Mouse (Mus musculus): Measurements from ENCODE around the gene Repin1. TPM values are rescaled to one million over a fixed set of nuclear protein-coding genes. Genes with fewer than 3 reads are reported as not detected.

Gene Repin1
- polyA plus RNA-seq, 1 experiment from 2014 or later, result 13.2 TPM

DNA sequence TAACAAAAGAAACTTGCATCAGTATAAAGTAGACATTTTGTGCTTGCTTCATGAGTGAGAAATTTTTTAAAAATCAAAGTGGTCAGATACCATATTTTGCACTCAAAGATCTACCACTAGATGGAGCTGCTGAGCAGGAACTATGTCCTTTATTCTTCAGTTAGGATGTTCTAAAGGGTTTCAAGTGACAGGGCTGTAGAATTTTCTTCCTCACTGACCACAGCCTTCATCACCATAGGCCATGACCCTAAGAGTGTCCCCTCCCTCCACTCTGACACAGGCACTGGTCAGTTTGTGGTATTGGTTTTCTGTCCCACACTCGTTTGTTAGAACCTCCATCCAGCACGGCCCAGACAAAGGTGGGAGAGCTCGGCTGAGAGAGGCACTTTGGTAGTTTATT, 11.6 kb upstream of the Repin1 start:
- Histone ChIP-seq H3K9me3 (replicated peaks) (no peaks in the 10 kb centered on the region), H3K4me2 (no peak overlapping the region), H3K4me1 (0 out of 2 replicates have a peak, but pooled peaks cover 3% of the 10 kb centered on the region), H3K36me3 (no peaks in the 10 kb centered on the region), H3K27ac (no peak overlapping the region), H3K4me3 (no peak overlapping the region), H3K9ac (no peak overlapping the region), H3K27me3 (replicated peaks) (no peaks in the 10 kb centered on the region)
- no peak for ATAC-seq
- 69% methylated on average over 3 of the region's 3 CpGs for WGBS (ENCODE audit: insufficient replicate concordance)

DNA sequence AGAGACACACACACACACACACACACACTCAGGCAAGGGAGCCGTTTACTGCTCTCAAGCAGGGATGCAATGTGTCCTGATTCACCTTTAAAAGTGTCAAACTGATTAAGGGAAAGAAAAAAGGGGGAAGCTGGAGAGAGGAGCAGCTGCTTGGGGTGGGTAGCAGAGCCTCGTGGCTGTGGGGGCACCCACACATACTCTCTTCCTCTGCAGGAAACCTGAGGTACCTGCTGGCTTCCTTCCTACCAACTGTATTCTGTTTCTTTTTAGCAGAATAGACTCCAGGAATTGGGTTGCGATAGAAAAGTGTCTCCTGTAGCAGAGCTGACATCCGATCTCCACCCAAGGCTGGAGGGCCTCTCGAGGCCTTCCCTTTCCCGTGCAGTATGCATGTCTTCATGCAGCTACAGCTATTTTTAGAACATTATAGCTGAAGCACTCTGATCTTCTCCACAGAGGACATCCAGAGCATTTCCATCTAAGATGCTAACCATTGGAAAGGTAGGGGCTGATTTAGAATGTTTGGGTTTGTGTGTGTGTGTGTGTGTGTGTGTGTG, 4.4 kb upstream of the Repin1 start, which contains the start of gene Gm45021:
TSS of gene Gm45021 (plus strand) at position 417 of the 557 bp plus-strand sequence.
- Histone ChIP-seq H3K9ac (no peak within 1 kb of the TSS), H3K27ac (no peak within 1 kb of the TSS), H3K36me3 (no peaks in the 10 kb centered on the region), H3K9me3 (replicated peaks) (no peaks in the 10 kb centered on the region), H3K4me3 (no peak within 1 kb of the TSS), H3K27me3 (replicated peaks) (no peaks in the 10 kb centered on the region), H3K4me2 (no peak within 1 kb of the TSS), H3K4me1 (peaks cover 11% of the 10 kb centered on the region)
- 20% methylated on average over 6 of the region's 6 CpGs for WGBS (ENCODE audit: insufficient replicate concordance)
- ATAC-seq, result no peak

DNA sequence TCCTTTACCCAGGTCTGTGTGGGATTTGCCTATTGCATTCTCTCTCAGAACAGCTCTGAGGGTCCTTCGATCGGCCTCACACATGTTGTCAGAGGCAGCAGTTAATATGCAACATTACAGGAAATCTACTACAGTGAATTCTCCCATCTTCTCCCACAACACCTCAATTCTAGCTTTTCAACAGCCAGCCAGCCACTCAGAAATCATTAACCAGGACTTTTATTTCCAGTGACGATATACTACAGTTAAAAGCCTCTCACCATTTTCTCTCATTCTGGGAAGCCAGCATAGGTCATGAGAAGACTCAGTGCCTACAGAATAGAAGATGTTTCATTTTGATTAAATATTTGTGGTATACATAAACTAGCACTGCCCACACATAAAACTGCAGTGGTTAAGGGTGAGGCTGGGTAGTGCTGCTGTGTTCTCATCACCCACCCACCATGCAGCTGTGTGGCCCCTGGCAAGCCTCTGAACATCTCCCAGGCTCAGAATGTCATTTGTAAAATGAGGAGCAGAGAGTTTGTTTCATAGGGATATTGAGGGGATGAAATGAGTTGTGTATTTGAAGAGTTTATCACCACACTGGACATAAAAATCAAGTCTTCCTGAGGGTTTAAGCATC, 2.4 kb upstream of the Repin1 start:
- H3K4me3 ChIP-seq, result no peak overlapping the region
- no peak overlapping the region for H3K9ac ChIP-seq
- no peaks in the 10 kb centered on the region for H3K27me3 ChIP-seq (replicated peaks)
- peaks cover 8% of the 10 kb centered on the region for H3K36me3 ChIP-seq
- H3K4me1 ChIP-seq, result peaks cover 25% of the 10 kb centered on the region
- H3K4me2 ChIP-seq, result no peak overlapping the region
- ATAC-seq, result no peak
- H3K9me3 ChIP-seq (replicated peaks), result no peaks in the 10 kb centered on the region; the same call in 1 of the 2 replicates
- WGBS (ENCODE audit: insufficient replicate concordance), result 78% methylated on average over 3 of the region's 3 CpGs
- H3K27ac ChIP-seq, result no peak overlapping the region

DNA sequence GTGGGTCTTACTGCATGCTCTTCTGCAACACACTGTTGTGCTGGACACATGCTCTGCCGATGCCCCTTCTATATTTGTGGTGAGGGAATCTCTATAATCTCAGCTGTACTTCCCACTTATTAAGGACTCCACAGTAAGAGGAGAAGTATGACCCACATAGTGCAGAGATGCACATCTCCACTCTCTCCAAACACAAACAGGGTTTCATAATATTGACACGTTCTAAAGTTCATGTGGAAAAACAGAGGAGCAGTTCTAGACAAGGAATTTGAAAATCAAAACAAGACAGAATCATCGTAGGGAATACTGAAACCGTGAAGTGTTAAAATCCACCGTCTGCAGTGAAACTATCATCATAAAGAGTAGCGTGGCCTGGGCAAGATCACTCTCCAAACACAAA, 1.8 kb upstream of the Repin1 start:
- Histone ChIP-seq H3K9ac (no peak overlapping the region), H3K27ac (no peak overlapping the region), H3K4me1 (peaks cover 25% of the 10 kb centered on the region), H3K36me3 (peaks cover 14% of the 10 kb centered on the region), H3K27me3 (replicated peaks) (no peaks in the 10 kb centered on the region), H3K4me2 (no peak overlapping the region), H3K4me3 (no peak overlapping the region), H3K9me3 (replicated peaks) (peaks cover 2% of the 10 kb centered on the region; the same call in 1 of the 2 replicates)
- ATAC-seq, result no peak
- 73% methylated on average over 6 of the region's 6 CpGs for WGBS (ENCODE audit: insufficient replicate concordance)

DNA sequence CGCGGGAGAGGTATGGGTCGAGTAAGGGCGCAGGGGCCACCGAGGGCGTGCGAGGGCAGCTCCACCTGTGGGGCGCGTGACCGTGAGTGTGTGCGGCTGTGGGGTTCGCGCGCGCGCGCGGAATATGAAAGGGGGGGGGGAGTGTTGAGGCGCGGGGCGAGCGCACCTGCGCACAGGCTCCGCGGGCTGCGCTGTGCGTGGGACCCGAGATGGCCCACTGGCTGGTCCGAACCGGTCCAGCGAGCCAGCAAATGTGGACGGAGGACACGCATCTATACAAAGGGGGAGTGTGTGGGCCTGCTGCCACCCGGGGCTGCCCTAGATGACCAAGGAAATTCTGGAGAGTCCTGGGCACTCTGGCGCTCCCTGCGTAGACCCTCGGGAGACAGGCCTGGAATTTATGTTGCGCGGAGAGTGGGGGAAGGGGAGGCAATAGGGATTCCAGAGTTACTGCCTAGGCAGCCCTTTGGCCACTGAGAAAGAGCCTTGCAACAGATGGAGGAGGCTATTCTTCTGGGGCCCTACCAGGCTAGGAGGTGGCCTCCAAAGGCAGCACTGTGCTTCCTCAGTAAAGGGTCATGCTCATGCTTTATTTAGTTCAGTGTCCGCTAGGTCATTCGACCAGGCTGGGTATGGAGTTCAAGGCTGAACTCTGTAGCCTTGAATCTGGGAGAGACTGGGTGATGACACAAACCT, 508 bp downstream of the Repin1 start:
- Histone ChIP-seq H3K27ac (peak overlapping the region; percentile 65), H3K4me2 (peak overlapping the region; percentile 85), H3K4me1 (peaks cover 25% of the 10 kb centered on the region), H3K4me3 (peak overlapping the region; percentile 68), H3K27me3 (replicated peaks) (no peaks in the 10 kb centered on the region), H3K9ac (peak overlapping the region; percentile 77), H3K36me3 (peaks cover 37% of the 10 kb centered on the region), H3K9me3 (replicated peaks) (peaks cover 7% of the 10 kb centered on the region; the same call in 1 of the 2 replicates)
- 6% methylated on average over 40 of the region's 41 CpGs for WGBS (ENCODE audit: insufficient replicate concordance)
- peak; percentile 13 for ATAC-seq

DNA sequence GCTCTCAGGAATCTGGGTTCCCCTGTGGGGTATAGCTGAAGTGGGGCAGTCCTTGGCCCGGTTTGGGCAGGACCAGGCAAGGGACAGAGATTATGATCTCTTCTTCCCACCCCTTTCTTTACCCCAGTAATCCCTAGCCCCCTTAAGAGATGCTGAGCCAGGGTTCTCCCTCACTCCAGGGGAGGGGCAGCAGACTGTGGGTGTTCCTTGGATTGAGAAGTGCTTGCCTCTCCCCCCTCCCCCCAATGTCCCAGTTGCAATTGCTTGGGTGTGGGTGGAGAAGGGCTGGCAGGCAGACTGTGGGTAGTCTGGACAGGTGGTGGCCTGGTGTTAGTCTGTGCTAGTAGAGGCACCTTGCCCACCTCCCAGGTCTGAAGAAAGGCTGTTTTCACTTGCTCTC, 1.6 kb downstream of the Repin1 start:
- H3K4me2 ChIP-seq, result peak overlapping the region; percentile 85
- no peak for ATAC-seq
- H3K36me3 ChIP-seq, result peaks cover 46% of the 10 kb centered on the region
- H3K4me3 ChIP-seq, result peak overlapping the region; percentile 68; the same call in 1 of the 2 replicates
- H3K9ac ChIP-seq, result no peak overlapping the region
- peaks cover 7% of the 10 kb centered on the region; the same call in 1 of the 2 replicates for H3K9me3 ChIP-seq (replicated peaks)
- no peak overlapping the region for H3K27ac ChIP-seq
- H3K27me3 ChIP-seq (replicated peaks), result no peaks in the 10 kb centered on the region
- peaks cover 25% of the 10 kb centered on the region for H3K4me1 ChIP-seq
- WGBS (ENCODE audit: insufficient replicate concordance), result 46% methylated on average over 1 of the region's 1 CpGs

DNA sequence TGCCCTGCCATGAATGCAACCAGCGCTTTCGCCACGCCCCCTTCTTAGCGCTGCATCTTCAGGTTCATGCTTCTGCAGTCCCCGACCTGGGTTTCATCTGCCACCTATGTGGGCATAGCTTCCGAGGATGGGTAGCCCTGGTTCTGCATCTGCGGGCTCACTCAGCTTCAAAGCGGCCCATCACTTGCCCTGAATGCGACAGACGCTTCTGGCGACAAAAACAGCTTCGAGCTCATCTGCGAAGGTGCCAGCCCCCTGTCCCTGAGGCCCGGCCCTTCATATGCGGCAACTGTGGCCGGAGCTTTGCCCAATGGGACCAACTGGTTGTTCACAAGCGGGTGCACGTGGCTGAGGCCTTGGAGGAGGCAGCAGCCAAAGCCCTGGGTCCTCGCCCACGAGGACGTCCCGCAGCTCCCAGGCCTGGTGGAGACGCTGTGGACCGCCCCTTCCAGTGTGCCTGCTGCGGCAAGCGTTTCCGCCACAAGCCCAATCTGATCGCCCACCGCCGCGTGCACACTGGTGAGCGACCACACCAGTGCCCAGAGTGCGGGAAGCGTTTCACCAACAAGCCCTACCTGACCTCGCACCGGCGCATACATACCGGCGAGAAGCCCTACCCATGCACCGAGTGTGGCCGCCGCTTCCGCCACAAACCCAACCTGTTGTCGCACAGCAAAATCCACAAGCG, 3.0 kb downstream of the Repin1 start:
- 92% methylated on average over 45 of the region's 45 CpGs for WGBS (ENCODE audit: insufficient replicate concordance)

DNA sequence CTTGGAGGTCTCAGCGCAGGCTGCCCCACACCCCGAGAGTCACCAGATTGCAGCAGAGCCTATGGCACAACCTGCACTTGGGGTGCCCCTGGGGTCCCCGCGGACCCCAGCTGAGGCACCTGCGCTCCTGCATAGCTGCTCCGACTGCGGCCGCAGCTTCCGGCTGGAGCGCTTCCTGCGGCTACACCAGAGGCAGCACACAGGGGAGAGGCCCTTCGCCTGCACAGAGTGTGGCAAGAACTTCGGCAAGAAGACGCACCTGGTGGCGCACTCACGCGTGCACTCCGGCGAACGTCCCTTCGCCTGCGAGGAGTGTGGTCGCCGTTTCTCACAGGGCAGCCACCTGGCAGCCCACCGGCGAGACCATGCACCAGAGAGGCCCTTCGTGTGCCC, 3.5 kb downstream of the Repin1 start:
- no peak overlapping the region for H3K4me3 ChIP-seq
- 92% methylated on average over 27 of the region's 27 CpGs for WGBS (ENCODE audit: insufficient replicate concordance)
- H3K4me2 ChIP-seq, result no peak overlapping the region
- H3K4me1 ChIP-seq, result peaks cover 38% of the 10 kb centered on the region
- H3K9ac ChIP-seq, result no peak overlapping the region
- no peaks in the 10 kb centered on the region for H3K27me3 ChIP-seq (replicated peaks)
- H3K36me3 ChIP-seq, result peaks cover 46% of the 10 kb centered on the region
- ATAC-seq, result no peak
- no peak overlapping the region for H3K27ac ChIP-seq
- peaks cover 7% of the 10 kb centered on the region; the same call in 1 of the 2 replicates for H3K9me3 ChIP-seq (replicated peaks)

More for the DNA sequence above, 3.0 kb downstream of the Repin1 start:
- H3K4me1 ChIP-seq, result peaks cover 36% of the 10 kb centered on the region
- H3K27me3 ChIP-seq (replicated peaks), result no peaks in the 10 kb centered on the region
- H3K9me3 ChIP-seq (replicated peaks), result peaks cover 7% of the 10 kb centered on the region; the same call in 1 of the 2 replicates
- H3K4me3 ChIP-seq, result no peak overlapping the region
- no peak overlapping the region for H3K9ac ChIP-seq
- H3K27ac ChIP-seq, result no peak overlapping the region
- H3K4me2 ChIP-seq, result no peak overlapping the region
- peaks cover 46% of the 10 kb centered on the region for H3K36me3 ChIP-seq
- no peak for ATAC-seq

DNA sequence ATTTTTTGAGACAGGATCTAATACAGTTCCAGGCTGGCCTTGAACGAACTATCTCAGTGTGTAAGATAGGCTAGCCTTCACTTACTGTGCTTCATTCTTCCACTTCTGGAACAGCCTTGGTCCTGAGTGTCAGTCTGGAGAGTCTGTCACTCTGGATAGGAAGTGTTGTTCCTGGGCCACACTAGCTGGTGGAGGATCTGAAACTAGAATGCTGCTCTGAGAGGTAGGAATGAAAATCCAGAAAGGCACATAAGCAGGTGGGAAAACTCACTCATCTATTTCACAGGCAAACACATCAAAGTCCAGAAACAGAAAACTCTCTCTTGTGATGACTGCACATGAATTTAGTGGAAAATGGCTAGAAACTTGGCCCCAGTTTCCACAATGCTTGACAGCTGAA, 6.9 kb downstream of the Repin1 start:
- Histone ChIP-seq H3K9me3 (replicated peaks) (peaks cover 7% of the 10 kb centered on the region; the same call in 1 of the 2 replicates), H3K9ac (no peak overlapping the region), H3K36me3 (peaks cover 45% of the 10 kb centered on the region), H3K4me3 (0 out of 2 replicates have a peak overlapping the region, but pooled peaks have one; percentile 71), H3K27ac (no peak overlapping the region), H3K4me2 (peak overlapping the region; percentile 96; the same call in 1 of the 2 replicates), H3K4me1 (peaks cover 22% of the 10 kb centered on the region), H3K27me3 (replicated peaks) (no peaks in the 10 kb centered on the region)
- no peak for ATAC-seq
- 69% methylated on average over 1 of the region's 1 CpGs for WGBS (ENCODE audit: insufficient replicate concordance)

DNA sequence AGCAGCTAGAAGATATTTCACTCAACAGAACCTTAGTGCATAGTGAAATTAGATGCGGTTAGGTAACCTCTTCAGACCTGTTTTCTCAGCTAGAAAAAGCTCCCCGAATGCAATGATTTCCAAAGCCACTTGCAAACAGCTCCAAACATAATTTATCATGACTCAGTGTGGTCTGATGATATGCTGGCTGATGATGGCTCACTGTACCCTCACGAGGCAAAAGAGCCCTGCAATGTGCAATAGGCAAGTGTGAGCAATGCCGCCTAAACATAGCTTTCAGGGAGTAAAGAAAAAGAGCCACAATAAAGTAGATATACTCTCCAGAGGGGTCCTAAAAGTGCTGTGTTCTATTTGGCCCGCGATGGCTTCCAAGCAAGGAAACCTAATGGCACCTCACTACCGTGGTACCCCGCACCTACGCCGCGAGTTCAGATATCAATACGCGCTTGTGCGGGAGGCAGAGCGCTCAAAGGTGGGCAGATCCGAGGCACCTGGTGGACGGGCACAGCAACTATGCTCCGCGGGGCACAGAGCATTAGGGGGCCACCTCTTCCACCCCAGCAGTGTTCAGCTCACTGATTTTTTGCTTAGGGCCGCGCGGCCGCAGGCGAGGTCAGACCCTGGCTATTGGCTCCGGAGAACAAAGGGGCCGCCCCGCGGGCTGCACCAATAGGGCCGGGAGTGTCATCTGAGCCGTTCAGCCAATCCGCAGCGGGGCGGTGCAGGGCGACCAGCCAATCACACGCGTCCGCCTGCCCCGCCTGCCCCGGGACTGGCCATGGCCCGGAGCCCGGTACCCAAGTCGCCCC, 7.8 kb downstream of the Repin1 start, which contains the start of gene Zfp775:
TSS of gene Zfp775 (plus strand) at position 793 of the 809 bp plus-strand sequence.
- H3K27ac ChIP-seq, result peak within 1 kb of the TSS; percentile 69
- ATAC-seq, result peak; percentile 98
- 5% methylated on average over 42 of the region's 42 CpGs for WGBS (ENCODE audit: insufficient replicate concordance)

More for the DNA sequence above, 7.8 kb downstream of the Repin1 start, which contains the start of gene Zfp775:
- Histone ChIP-seq H3K4me3 (peak within 1 kb of the TSS; percentile 71), H3K27me3 (replicated peaks) (no peaks in the 10 kb centered on the region), H3K4me2 (peak within 1 kb of the TSS; percentile 96), H3K9me3 (replicated peaks) (0 out of 2 replicates have a peak, but pooled peaks cover 7% of the 10 kb centered on the region), H3K36me3 (peaks cover 36% of the 10 kb centered on the region), H3K4me1 (peaks cover 22% of the 10 kb centered on the region), H3K9ac (peak within 1 kb of the TSS; percentile 75)

All from liver, embryonic 12.5 days (tissue).